Mouse (Mus musculus) cerebellum, adult 2 months (tissue): ENCODE data around the gene Pgm5.

ENCODE experiments used
- CTCF ChIP-seq: fragments of 200-500 bp; IDR thresholded peaks from 2 replicates; pipeline ENCODE4 v1.5.1; 2011; ENCODE audit warnings: low read depth, mild to moderate bottlenecking, control low read depth, low read length, moderate library complexity, borderline replicate concordance; ENCODE audit not compliant: insufficient read depth
- POLR2A ChIP-seq: fragments of 200-500 bp; IDR thresholded peaks from 2 replicates; pipeline ENCODE4 v1.6.1; 2011; ENCODE audit warnings: low read length, control low read depth, borderline replicate concordance; ENCODE audit not compliant: insufficient read depth

DNA sequence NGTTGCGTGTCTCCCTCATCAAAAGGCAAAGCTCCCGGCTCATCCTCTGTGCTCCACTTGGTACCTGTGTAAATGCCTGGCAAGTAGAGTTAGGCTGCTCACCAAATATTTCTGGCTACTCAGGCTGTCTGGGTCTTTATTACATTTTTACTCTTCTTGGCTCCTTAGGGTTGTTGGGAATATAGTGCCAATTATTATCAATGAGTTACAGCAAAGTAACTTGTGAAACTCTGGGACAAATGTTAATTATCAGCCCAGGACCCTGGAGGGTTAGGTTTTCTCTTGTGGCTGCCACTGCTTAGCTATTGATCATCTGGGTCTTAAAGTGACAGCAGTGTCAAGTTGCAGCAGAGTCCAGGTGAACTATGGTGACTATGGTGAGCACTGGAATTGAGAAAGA lies 199.3 kb downstream of the Pgm5 start:
- TF ChIP-seq POLR2A (no peak), CTCF (no peak)
